Mouse (Mus musculus): ENCODE measurements around the gene Shh. TPM values are rescaled to one million over a fixed set of nuclear protein-coding genes. Genes with fewer than 3 reads are reported as not detected.

The Shh gene
- total RNA-seq, 2 experiments from 2014 or later: 1.2 to 1.3 TPM

Other genes starting within 250 kb of the Shh start
- under 1 TPM; 0.18 to 0.22 TPM for gene Cnpy1, start 221.4 kb downstream of the Shh start, total RNA-seq (2021)
- gene Rbm33, start 150.1 kb downstream of the Shh start, total RNA-seq (2021): 10 to 100 TPM; 63.6 to 64.3 TPM